Mouse (Mus musculus) olfactory bulb, adult 2 months (tissue): ENCODE data around the gene Ostc. TPM values are rescaled to one million over a fixed set of nuclear protein-coding genes. Genes with fewer than 3 reads are reported as not detected.

ENCODE experiments used
- H3K27ac ChIP-seq: fragments of 200-500 bp; 2 replicates; pipeline ENCODE4 v1.5.1; 2012; ENCODE audit warnings: low read depth, low read length; ENCODE audit not compliant: insufficient read depth
- H3K4me1 ChIP-seq: fragments of 200-500 bp; 2 replicates; pipeline ENCODE4 v1.6.1; 2012; ENCODE audit warnings: low read length; ENCODE audit not compliant: control insufficient read depth, insufficient read depth
- H3K4me3 ChIP-seq: fragments of 200-500 bp; 2 replicates; pipeline ENCODE4 v1.5.1; 2012; ENCODE audit warnings: mild to moderate bottlenecking, low read depth, low read length, moderate library complexity; ENCODE audit not compliant: insufficient read depth
- CTCF ChIP-seq: fragments of 200-500 bp; IDR thresholded peaks from 2 replicates; pipeline ENCODE4 v1.5.1; 2012; ENCODE audit warnings: low read depth, mild to moderate bottlenecking, low read length, moderate library complexity; ENCODE audit not compliant: insufficient read depth
- POLR2A ChIP-seq: fragments of 200-500 bp; IDR thresholded peaks from 2 replicates; pipeline ENCODE4 v1.6.1; 2012; ENCODE audit warnings: mild to moderate bottlenecking, low read depth, low read length, moderate library complexity; ENCODE audit not compliant: insufficient read depth
- WGBS: fragments of 180-500 bp; shearing (Covaris S2); methylation state at CpG from one replicate; pipeline ENCODE4 v1.1.7; 2018; 5-methylcytosine and 5-hydroxymethylcytosine counted together
- polyA plus RNA-seq: library from polyadenylated mRNA; stranded (reverse); fragments of >200 nt; gene quantifications from 2 replicates; pipeline ENCODE4 v1.2.4, GENCODE M21; 2012; ENCODE audit warnings: low replicate concordance; ENCODE audit not compliant: missing spikeins, insufficient read depth, insufficient read length

The Ostc gene
- polyA plus RNA-seq, 1 experiment: not detected

- peaks cover 4% of the 10 kb centered on the region for H3K4me1 ChIP-seq
- TF ChIP-seq POLR2A (peak; percentile 88), CTCF (no peak)
- WGBS: under 1% methylated on average over 45 of the region's 45 CpGs
- H3K4me3 ChIP-seq: peak within 1 kb of the TSS; percentile 66
- peak within 1 kb of the TSS; percentile 12; the same call in 1 of the 2 replicates for H3K27ac ChIP-seq
These were observed 21.0 kb upstream of the Ostc start, which contains the start of gene Rpl34 for GRCm38 (mm10) chr3:130730189-130730653. Rpl34 (minus strand) TSS chr3:130730398.

- WGBS: under 1% methylated on average over 58 of the region's 58 CpGs
- Histone ChIP-seq H3K4me3 (peak overlapping the region; percentile 66), H3K4me1 (peaks cover 4% of the 10 kb centered on the region)
These were observed 20.4 kb upstream of the Ostc start for GRCm38 (mm10) chr3:130729472-130730188.

GRCm38 (mm10) chr3:130727676-130728075, 18.4 kb upstream of the Ostc start:
- H3K4me1 ChIP-seq: peaks cover 4% of the 10 kb centered on the region
- WGBS: 76% methylated on average over 4 of the region's 4 CpGs
- TF ChIP-seq POLR2A: no peak
- no peak for TF ChIP-seq CTCF
- no peak overlapping the region for H3K27ac ChIP-seq
- H3K4me3 ChIP-seq: no peak overlapping the region

More at GRCm38 (mm10) chr3:130729472-130730188, 20.4 kb upstream of the Ostc start:
- TF ChIP-seq CTCF (no peak), POLR2A (no peak; the same call in 1 of the 2 replicates)
- H3K27ac ChIP-seq: peak overlapping the region; percentile 12; the same call in 1 of the 2 replicates

GRCm38 (mm10) chr3:130727036-130727435, 17.8 kb upstream of the Ostc start:
- 100% methylated on average over 1 of the region's 1 CpGs for WGBS
- TF ChIP-seq CTCF (no peak), POLR2A (no peak)
- Histone ChIP-seq H3K4me1 (peaks cover 4% of the 10 kb centered on the region), H3K27ac (no peak overlapping the region), H3K4me3 (no peak overlapping the region)

GRCm38 (mm10) chr3:130725718-130726117, 16.5 kb upstream of the Ostc start:
- Histone ChIP-seq H3K4me1 (peaks cover 5% of the 10 kb centered on the region), H3K27ac (no peak overlapping the region), H3K4me3 (no peak overlapping the region)
- TF ChIP-seq POLR2A (no peak), CTCF (no peak)
- 71% methylated on average over 2 of the region's 2 CpGs for WGBS

- Histone ChIP-seq H3K4me1 (0 out of 2 replicates have a peak, but pooled peaks cover 2% of the 10 kb centered on the region), H3K27ac (no peak overlapping the region), H3K4me3 (no peak overlapping the region)
- WGBS: 70% methylated on average over 11 of the region's 11 CpGs
- TF ChIP-seq CTCF (no peak), POLR2A (no peak)
These were observed 13.7 kb upstream of the Ostc start for GRCm38 (mm10) chr3:130722733-130723478.

GRCm38 (mm10) chr3:130720225-130720624, 11.0 kb upstream of the Ostc start:
- no peak overlapping the region for H3K27ac ChIP-seq
- H3K4me3 ChIP-seq: no peak overlapping the region
- 0 out of 2 replicates have a peak, but pooled peaks cover 2% of the 10 kb centered on the region for H3K4me1 ChIP-seq
- TF ChIP-seq POLR2A: no peak
- TF ChIP-seq CTCF: no peak
- 71% methylated on average over 4 of the region's 4 CpGs for WGBS

GRCm38 (mm10) chr3:130718871-130719270, 9.6 kb upstream of the Ostc start:
- Histone ChIP-seq H3K4me1 (0 out of 2 replicates have a peak, but pooled peaks cover 2% of the 10 kb centered on the region), H3K27ac (no peak overlapping the region), H3K4me3 (no peak overlapping the region)
- 88% methylated on average over 4 of the region's 4 CpGs for WGBS
- TF ChIP-seq POLR2A: no peak
- TF ChIP-seq CTCF: no peak

- Histone ChIP-seq H3K4me3 (no peak overlapping the region), H3K4me1 (0 out of 2 replicates have a peak, but pooled peaks cover 2% of the 10 kb centered on the region), H3K27ac (no peak overlapping the region)
- TF ChIP-seq POLR2A (no peak), CTCF (no peak)
- 90% methylated on average over 7 of the region's 7 CpGs for WGBS
These were observed 7.3 kb upstream of the Ostc start for GRCm38 (mm10) chr3:130716555-130716954.
